Mouse (Mus musculus) urinary bladder, postnatal 14 days (tissue): ENCODE results near the gene Smyd5.
A peak's percentile ranks its signal among the peaks of the same experiment; 100 is the strongest.

Experiments
- DNase-seq: peaks from one replicate; pipeline ENCODE4 v3.0.0; 2021; ENCODE audit warnings: low spot score

Smyd5 gene

GRCm38 (mm10) chr6:85431842-85432431 lies at the start of gene Smyd5:
TSS of gene Smyd5 (plus strand) at chr6:85431989.
- DNase-seq = peak; percentile 87

DNA sequence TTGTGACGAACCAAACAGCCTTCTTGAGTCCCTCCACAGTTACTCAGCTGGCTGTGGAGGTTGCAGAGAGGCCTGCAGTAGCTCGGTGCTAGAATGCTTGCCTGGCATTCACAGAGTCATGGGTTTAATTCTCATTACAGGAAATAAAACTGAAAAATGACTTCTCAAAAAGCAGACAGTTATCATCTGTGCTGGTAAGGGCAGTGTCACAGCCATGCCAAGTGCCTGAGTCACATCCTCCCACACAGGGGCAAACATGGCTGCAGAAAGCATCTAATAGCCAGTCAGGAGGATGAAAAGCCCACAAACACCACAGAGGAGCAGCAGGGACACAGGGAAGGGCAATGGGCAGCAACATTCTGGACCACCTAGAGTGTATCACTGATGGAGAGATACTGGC lies 49.0 kb upstream of the Smyd5 start:
- no peak for DNase-seq

DNA sequence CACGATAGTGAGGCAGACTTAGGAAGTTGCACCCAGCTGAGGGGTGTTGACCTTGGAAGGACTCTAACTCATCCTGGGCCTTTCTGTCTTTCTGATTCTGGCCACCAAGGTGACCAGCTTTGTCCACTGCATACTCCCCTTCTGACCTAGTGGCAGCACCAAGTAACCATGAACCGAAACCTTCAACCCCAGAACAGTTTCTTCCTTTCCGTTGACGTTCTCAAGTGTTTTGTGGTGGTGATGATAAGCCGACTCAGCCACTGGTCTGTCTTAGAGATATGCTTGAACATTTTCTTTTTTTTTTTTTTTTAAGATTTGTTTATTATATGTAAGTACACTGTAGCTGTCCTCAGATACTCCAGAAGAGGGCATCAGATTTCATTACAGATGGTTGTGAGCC lies 43.2 kb upstream of the Smyd5 start:
- no peak for DNase-seq

DNA sequence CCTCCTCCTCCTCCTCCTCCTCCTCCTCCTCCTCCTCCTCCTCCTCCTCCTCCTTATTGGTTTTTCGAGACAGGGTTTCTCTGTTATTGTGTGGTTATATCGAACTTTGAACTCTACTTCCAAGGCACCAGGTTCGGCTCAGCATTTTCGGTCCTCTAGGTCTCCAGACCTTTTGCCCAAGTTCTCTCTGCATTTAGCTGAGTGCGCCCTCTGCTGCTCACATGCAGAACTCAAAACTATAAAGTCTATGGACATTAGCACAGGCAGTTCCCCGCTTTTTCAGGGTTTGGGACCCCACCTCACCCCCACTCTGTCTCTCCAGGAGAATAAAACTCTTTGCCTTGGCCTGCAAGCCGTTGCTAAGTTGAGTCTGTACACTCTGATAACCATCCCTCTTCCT lies 40.0 kb upstream of the Smyd5 start:
- peak; percentile 79 for DNase-seq

DNA sequence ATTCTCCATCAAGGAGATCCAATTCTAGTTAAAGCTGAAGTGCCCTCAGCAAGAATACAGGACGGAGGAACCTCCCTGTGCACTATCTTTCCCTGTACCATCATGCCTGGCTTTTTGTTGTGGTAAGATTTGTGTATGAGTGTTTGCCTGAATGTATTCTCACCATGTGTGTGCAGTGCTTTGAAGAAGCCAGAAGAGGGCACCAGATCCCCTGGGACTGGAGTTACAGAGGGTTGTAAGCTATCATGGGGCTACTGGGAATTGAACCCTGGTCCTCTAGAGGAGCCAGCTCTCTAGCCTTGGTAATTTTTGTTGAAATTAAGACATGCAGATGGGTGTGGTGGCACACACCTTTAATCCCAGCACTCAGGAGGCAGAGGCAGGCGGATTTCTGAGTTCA lies 36.4 kb upstream of the Smyd5 start:
- no peak for DNase-seq

DNA sequence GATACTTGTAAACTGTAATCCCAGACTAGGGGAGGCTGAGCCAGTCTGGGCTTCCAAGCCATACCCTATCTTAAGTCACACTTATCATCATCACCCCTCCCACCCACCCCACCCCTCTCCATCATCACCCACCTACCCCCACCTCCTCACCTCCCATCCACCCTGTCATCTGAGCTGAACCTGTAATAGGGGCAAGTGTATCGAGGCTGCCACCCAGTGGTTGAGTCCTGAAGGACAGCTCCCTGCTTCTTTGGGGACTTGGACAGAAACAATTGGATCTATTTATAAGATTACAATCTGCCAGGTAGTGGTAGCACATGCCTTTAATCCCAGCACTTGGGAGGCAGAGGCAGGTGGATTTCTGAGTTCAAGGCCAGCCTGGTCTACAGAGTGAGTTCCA lies 34.6 kb upstream of the Smyd5 start:
- DNase-seq = peak; percentile 33

- no peak for DNase-seq
These were observed 32.1 kb upstream of the Smyd5 start for GRCm38 (mm10) chr6:85399715-85400114.

DNA sequence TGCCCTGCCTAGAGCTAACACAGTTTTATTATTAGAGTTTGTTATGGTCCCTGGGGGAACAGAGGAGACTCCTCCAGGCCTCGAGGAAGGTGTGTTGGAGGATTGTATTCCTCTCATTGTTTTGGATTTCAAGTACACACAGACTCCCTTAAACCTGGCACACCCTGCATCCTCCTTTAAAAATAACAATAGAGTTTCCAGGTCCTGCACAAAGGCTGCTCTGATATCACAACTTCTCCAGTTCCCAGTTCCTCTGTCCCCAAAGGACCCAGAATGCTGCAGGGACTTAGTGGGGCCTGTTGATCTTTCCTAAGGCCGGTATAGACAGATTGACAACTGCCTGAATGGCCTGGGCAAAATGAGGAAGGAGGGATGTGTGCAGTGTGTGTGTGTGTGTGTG lies 29.2 kb upstream of the Smyd5 start:
- no peak for DNase-seq

DNA sequence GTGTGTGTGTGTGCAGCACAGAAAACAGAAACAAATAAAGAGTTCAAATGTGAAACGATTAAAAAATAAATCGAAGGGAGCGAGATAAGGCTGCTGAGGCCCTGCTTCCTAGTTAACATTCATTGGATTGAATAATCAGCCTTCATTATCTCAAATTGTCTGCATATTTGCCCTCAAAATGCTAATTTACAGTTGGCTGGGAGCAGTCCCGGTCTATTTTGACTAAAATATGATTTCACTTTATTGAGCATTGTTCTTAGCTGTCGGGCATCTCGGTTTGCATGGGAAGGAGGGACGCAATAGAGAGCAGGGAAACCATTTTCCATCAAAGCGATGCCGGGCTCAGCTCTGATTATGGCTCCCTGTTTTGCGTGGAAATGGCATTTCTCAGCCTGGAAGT lies 28.8 kb upstream of the Smyd5 start:
- no peak for DNase-seq

- DNase-seq = no peak
These were observed 22.8 kb upstream of the Smyd5 start for GRCm38 (mm10) chr6:85409003-85409402.

DNA sequence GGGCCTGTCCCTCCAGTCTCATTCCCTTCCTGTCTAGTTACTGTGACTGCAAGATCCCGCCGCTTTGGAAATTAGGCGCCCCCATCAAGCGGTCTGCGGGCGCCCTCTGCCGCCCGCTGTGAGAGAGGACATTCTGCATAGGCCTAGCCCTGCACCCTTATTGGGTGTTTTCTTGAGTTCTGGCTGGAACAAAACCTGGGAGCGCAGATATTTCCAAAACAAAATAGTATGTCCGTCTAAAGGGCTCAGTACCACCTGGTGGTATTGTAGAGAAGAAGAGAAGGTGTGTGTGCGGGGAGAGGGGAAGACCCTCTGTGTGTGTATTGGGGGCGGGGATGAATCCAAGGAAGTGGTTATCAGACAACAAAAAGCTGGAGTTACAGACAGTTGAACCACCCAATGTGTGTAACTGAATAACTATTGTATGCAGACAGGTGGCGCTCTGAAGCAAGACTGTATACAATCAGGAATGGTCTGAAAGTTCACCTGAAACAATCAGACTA lies 21.0 kb upstream of the Smyd5 start:
- peak; percentile 49 for DNase-seq

DNA sequence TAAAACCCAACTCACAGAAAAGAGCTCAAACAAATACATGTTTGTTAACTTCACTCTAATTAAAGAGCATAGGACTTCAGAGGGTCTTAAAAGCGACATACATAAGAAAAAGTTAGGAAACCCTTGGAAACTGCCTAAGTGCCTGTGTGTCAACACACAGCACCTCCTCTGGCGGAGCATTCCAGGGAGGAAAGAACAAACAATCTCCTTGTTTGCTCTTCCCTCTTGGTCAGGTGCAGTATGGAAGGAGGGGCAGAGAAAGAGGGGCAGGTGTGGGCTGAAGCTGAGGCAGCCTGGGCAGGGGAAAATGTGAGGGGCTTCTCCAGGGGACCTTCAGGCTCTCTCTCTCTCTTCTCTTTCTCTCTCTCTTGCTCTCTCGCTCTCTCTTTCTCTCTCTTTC lies 16.0 kb upstream of the Smyd5 start:
- DNase-seq = no peak

GRCm38 (mm10) chr6:85419150-85419549 lies 12.6 kb upstream of the Smyd5 start:
- DNase-seq = no peak

GRCm38 (mm10) chr6:85423836-85424379 lies 7.9 kb upstream of the Smyd5 start, which contains the start of gene Noto:
TSS of gene Noto (plus strand) at chr6:85423886.
- DNase-seq = no peak

- no peak for DNase-seq
These were observed 431 bp upstream of the Smyd5 start for GRCm38 (mm10) chr6:85431274-85431841.

DNA sequence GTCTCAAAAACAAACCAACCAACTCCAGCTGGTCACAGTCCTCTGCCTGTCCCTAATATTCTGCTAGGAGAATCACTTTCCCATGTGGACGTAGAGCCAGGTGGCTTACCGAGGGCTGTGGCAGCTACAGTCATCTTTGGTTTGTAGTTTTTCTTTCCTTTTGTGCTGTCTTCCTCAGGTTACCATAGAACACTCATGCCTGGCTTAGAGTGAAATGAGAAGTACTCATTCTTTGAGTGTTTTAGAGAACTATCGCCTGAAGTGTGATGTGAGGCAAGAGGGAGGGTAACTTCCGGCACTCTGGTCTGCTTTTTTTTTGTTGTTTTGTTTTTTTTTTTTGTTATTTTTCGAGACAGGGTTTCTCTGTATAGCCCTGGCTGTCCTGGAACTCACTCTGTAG lies 2.1 kb downstream of the Smyd5 start:
- no peak for DNase-seq

DNA sequence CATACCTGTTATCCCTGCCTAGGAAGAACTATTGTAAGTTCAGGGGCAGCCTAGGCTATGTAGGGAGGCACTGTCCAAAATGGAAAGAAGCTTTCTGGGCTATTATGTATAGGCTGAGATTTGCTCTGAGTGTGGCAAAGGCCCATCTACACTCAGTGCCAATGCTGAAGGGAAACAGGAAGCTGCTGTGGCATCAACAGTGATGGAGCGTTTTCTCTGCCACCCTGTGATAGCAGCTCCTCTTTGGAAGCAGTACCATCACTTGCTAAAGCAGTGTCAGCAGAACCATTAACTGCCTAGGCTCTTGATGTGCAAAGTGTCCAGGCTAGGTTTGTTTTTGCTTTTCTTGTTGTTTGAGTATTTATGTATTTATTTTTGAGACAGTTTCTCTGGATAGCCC lies 4.4 kb downstream of the Smyd5 start:
- DNase-seq = no peak

GRCm38 (mm10) chr6:85436631-85437030 lies 4.8 kb downstream of the Smyd5 start:
- DNase-seq = no peak

GRCm38 (mm10) chr6:85441142-85441541 lies 9.4 kb downstream of the Smyd5 start:
- DNase-seq = no peak

DNA sequence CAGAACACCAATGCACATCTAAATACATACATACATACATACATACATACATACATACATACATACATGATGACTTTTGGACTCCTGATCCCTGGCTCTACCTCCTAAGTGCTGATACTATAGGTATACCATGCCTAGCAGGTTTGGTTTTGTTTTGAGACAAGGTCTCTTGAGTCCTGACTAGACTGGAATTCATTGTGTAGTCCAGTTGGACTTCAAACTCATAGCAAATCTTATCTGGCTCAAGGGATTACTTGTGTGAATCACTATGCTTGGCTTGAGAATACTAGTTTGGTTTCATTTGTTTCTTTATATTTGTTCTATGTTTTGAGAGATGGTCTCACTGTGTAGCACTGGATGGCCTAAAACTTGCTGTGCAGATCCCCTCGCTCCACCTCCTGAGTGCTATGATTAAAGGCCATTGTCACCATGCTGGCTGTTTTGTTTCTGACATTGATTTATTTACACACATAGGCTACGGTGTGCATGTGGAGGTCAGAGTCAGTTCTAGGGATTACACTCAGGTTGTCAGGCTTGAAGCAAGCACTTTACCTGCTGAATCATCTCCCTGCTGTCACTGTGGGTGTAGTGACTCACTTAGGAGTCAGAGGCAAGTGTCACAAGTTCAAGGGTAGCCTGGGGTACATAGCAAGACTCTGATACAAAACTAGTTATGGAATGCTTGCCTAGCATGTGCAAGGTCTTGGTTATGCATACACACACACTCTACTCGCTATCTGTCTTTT lies 11.9 kb downstream of the Smyd5 start:
- DNase-seq = no peak

DNA sequence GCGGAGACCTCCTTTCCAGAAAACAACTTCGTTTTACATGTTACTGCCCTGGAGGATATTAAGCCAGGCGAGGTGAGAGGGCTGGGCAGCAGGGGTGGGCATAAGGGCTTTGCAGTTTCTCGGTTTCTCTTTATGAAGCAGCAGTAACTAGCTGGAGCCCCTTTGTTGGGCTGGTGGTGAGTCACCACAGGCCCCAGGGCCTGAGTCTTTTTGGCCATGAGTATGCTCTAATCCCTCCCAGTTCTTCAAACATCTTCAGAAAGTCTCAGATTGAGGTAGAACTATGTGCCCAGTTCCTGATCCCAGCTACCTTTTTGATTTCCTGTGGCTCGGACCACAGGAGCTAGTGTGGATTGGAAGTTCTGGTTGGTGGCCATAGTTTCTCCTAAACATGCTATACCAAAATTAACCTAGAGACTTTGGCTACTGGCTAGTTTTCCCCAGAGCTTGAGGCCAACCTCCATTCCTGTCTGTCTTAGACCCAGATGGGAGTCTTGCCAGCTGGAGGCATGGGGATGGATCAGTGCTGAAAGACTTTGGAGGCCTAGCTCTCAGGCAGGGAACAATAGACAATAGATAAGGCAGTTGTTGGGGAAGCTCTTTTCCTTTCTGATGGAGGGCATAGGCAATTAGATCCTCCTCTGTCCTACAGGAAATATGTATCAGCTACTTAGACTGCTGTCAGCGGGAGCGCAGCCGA lies 12.6 kb downstream of the Smyd5 start:
- DNase-seq = no peak

GRCm38 (mm10) chr6:85445286-85445685 lies 13.5 kb downstream of the Smyd5 start:
- no peak for DNase-seq
